Mouse (Mus musculus) CH12.LX (cell line): Measurements from ENCODE around the gene Tdrd7. TPM values are rescaled to one million over a fixed set of nuclear protein-coding genes. Genes with fewer than 3 reads are reported as not detected.

Experiments
- DNase-seq: peaks from one replicate; pipeline ENCODE4 v3.0.0-alpha.2; 2013; ENCODE audit errors: extremely low read depth
- H3K27ac ChIP-seq: 2 replicates; pipeline ENCODE4 v1.5.1; 2012; ENCODE audit warnings: low read depth, mild to moderate bottlenecking, control low read depth, moderate library complexity; ENCODE audit not compliant: insufficient read depth
- H3K27me3 ChIP-seq: replicated peaks from 2 replicates; pipeline ENCODE3; 2012; ENCODE audit warnings: inconsistent platforms
- H3K36me3 ChIP-seq, 2 experiments: replicated peaks in 1 of 2; 2 replicates each; pipeline versions ENCODE3 to v1.6.1; 2012; ENCODE audit warnings: inconsistent platforms in 1 of 2, low read length in 1 of 2, mild to moderate bottlenecking in 1 of 2, mixed read lengths in 1 of 2, moderate library complexity in 1 of 2; ENCODE audit not compliant: control insufficient read depth in 1 of 2, insufficient read depth in 1 of 2
- H3K4me1 ChIP-seq, 2 experiments: 2 replicates each; pipeline ENCODE4 v1.6.1; 2012; ENCODE audit warnings: inconsistent platforms in 1 of 2, moderate library complexity in 1 of 2; ENCODE audit not compliant: insufficient read depth in 2 of 2, control insufficient read depth in 1 of 2
- H3K4me2 ChIP-seq: 2 replicates; pipeline ENCODE4 v1.6.1; 2012; ENCODE audit warnings: low read depth, mild to moderate bottlenecking, control low read depth; ENCODE audit not compliant: poor library complexity, insufficient read depth, severe bottlenecking
- H3K4me3 ChIP-seq, 3 experiments: fragments of 150-350 bp in 1 of 3; sonication (generic) in 1 of 3; replicated peaks in 1 of 3; 2 replicates each; pipeline versions ENCODE3 to v1.5.1; 2011 to 2012; ENCODE audit warnings: low read depth in 2 of 3, low read length in 2 of 3, mild to moderate bottlenecking in 2 of 3, moderate library complexity in 2 of 3, control low read depth in 1 of 3, improper control_type of control experiment in 1 of 3, inconsistent platforms in 1 of 3, mixed read lengths in 1 of 3; ENCODE audit not compliant: poor library complexity in 1 of 3
- H3K79me2 ChIP-seq: replicated peaks from 2 replicates; pipeline ENCODE4 v1.6.1; 2012; ENCODE audit warnings: mild to moderate bottlenecking, moderate library complexity; ENCODE audit not compliant: control insufficient read depth, poor library complexity, insufficient read depth, severe bottlenecking; ENCODE audit errors: extremely low read depth
- H3K9ac ChIP-seq: 2 replicates; pipeline ENCODE4 v1.6.1; 2012; ENCODE audit warnings: low read depth, mild to moderate bottlenecking, control low read depth, moderate library complexity; ENCODE audit not compliant: insufficient read depth
- H3K9me3 ChIP-seq: replicated peaks from 2 replicates; pipeline ENCODE3; 2012; ENCODE audit warnings: low read length, inconsistent platforms, mixed read lengths
- CHD2 ChIP-seq: IDR thresholded peaks from 2 replicates; pipeline ENCODE4 v1.6.1; 2011; ENCODE audit warnings: low read length, improper control_type of control experiment
- CTCF ChIP-seq, 2 experiments: IDR thresholded peaks in 1 of 2; conservative IDR thresholded peaks in 1 of 2; 2 replicates each; pipeline ENCODE4 v1.5.1; 2011 to 2012; ENCODE audit warnings: low read depth in 2 of 2, low read length in 2 of 2, improper control_type of control experiment in 1 of 2, inconsistent platforms in 1 of 2, mild to moderate bottlenecking in 1 of 2, moderate library complexity in 1 of 2
- ELF1 ChIP-seq: IDR thresholded peaks from 2 replicates; pipeline ENCODE4 v1.6.1; 2014; ENCODE audit warnings: low read depth, mild to moderate bottlenecking, inconsistent platforms, low read length, improper control_type of control experiment
- GABPA ChIP-seq: IDR thresholded peaks from 2 replicates; pipeline ENCODE4 v1.6.1; 2012; ENCODE audit warnings: low read depth, low read length, improper control_type of control experiment, inconsistent platforms; ENCODE audit not compliant: insufficient replicate concordance
- HCFC1 ChIP-seq: IDR thresholded peaks from 2 replicates; pipeline ENCODE4 v1.6.1; 2012; ENCODE audit warnings: low read depth, mild to moderate bottlenecking, inconsistent platforms, low read length, improper control_type of control experiment
- IRF4 ChIP-seq: IDR thresholded peaks from 2 replicates; pipeline ENCODE4 v1.6.1; 2014; ENCODE audit warnings: low read depth, mild to moderate bottlenecking, inconsistent platforms, low read length, improper control_type of control experiment
- MAFK ChIP-seq: IDR thresholded peaks from 2 replicates; pipeline ENCODE4 v1.6.1; 2011; ENCODE audit warnings: low read length, improper control_type of control experiment; ENCODE audit not compliant: insufficient replicate concordance
- MXI1 ChIP-seq: IDR thresholded peaks from 2 replicates; pipeline ENCODE4 v1.6.1; 2011; ENCODE audit warnings: mild to moderate bottlenecking, low read depth, low read length, improper control_type of control experiment
- MYC ChIP-seq: IDR thresholded peaks from 2 replicates; pipeline ENCODE4 v1.6.1; 2011; ENCODE audit warnings: low read depth, mild to moderate bottlenecking, improper control_type of control experiment, low read length
- NRF1 ChIP-seq: IDR thresholded peaks from 2 replicates; pipeline ENCODE4 v1.6.1; 2014; ENCODE audit warnings: low read depth, mild to moderate bottlenecking, inconsistent platforms, low read length, improper control_type of control experiment, moderate library complexity
- PAX5 ChIP-seq: IDR thresholded peaks from 2 replicates; pipeline ENCODE4 v1.6.1; 2012; ENCODE audit warnings: low read length, inconsistent platforms, mixed read lengths
- RCOR1 ChIP-seq: conservative IDR thresholded peaks from 2 replicates; pipeline ENCODE4 v1.6.1; 2012; ENCODE audit warnings: low read depth, mild to moderate bottlenecking, inconsistent platforms, low read length, improper control_type of control experiment
- SIN3A ChIP-seq: IDR thresholded peaks from 2 replicates; pipeline ENCODE4 v1.6.1; 2012; ENCODE audit warnings: low read length, improper control_type of control experiment, inconsistent platforms
- TCF12 ChIP-seq: IDR thresholded peaks from 2 replicates; pipeline ENCODE4 v1.6.1; 2014; ENCODE audit warnings: low read depth, mild to moderate bottlenecking, inconsistent platforms, low read length, improper control_type of control experiment
- UBTF ChIP-seq: IDR thresholded peaks from 2 replicates; pipeline ENCODE4 v1.6.1; 2012; ENCODE audit warnings: low read depth, mild to moderate bottlenecking, inconsistent platforms, low read length, improper control_type of control experiment, moderate library complexity
- USF2 ChIP-seq: conservative IDR thresholded peaks from 2 replicates; pipeline ENCODE4 v1.6.1; 2011; ENCODE audit warnings: low read depth, low read length, improper control_type of control experiment
- ZC3H11A ChIP-seq: IDR thresholded peaks from 2 replicates; pipeline ENCODE4 v1.6.1; 2012; ENCODE audit warnings: low read depth, mild to moderate bottlenecking, inconsistent platforms, low read length, improper control_type of control experiment
- ZKSCAN1 ChIP-seq: IDR thresholded peaks from 2 replicates; pipeline ENCODE4 v1.6.1; 2012; ENCODE audit warnings: low read depth, inconsistent platforms, low read length, improper control_type of control experiment, borderline replicate concordance
- ZMIZ1 ChIP-seq: IDR thresholded peaks from 2 replicates; pipeline ENCODE4 v1.6.1; 2012; ENCODE audit warnings: low read depth, mild to moderate bottlenecking, inconsistent platforms, low read length, improper control_type of control experiment
- ZNF384 ChIP-seq: IDR thresholded peaks from 2 replicates; pipeline ENCODE4 v1.6.1; 2012; ENCODE audit warnings: low read depth, low read length, improper control_type of control experiment, inconsistent platforms
- dilution Hi-C: fragments of 300-500 bp; cut with MboI; formaldehyde crosslinking; loops from 2 replicates; pipeline ENCODE4 v1.14.3; 2020; ENCODE audit warnings: low sequenced_read_pairs; ENCODE audit not compliant: extremely low pct_unique_long_range_greater_than_20kb, extremely low pct_ligation_motif_present
- in situ Hi-C: fragments of 300-500 bp; cut with MboI; formaldehyde crosslinking; loops from 3 replicates; pipeline ENCODE4 v1.14.3; 2019; ENCODE audit warnings: low sequenced_read_pairs, low pct_ligation_motif_present, low pct_unique_long_range_greater_than_20kb, mixed read lengths
- polyA plus RNA-seq: library from polyadenylated mRNA; unstranded; fragments of >175 nt; gene quantifications from 2 replicates; pipeline ENCODE4 v1.2.1, GENCODE M21; 2012; ENCODE audit warnings: low read depth; ENCODE audit not compliant: insufficient read length
- total RNA-seq, 2 experiments: library from RNA; depleted of rRNA; stranded (reverse); fragments of 300-350 nt in 1 of 2; fragments of >200 nt in 1 of 2; gene quantifications; 2 replicates each; pipeline ENCODE4 v1.2.3; 2012 to 2014

Tdrd7 gene
- total and polyA plus RNA-seq, 3 experiments: 1.6 to 2.9 (median 2.7) TPM

GRCm38 (mm10) chr4:45990427-45991135 lies 25.4 kb downstream of the Tdrd7 start:
- TF ChIP-seq USF2 (no peak), ELF1 (no peak), NRF1 (no peak), PAX5 (no peak), MYC (no peak), ZKSCAN1 (no peak), UBTF (no peak), MXI1 (no peak), MAFK (no peak), SIN3A (no peak), CHD2 (no peak), HCFC1 (no peak), ZC3H11A (no peak), TCF12 (no peak), ZNF384 (no peak), CTCF (conservative IDR thresholded peaks at IDR 0.05 in 1 of 2, IDR thresholded peaks at IDR 0.05 in 1 of 2; ENCODE audit: low read depth in 2 of 2, low read length in 2 of 2) (no peak), ZMIZ1 (no peak), IRF4 (no peak), RCOR1 (no peak)
- Histone ChIP-seq H3K9me3 (no peaks in the 10 kb centered on the region), H3K4me2 (no peak overlapping the region), H3K4me3 (no peak overlapping the region), H3K4me1 (no peaks in the 10 kb centered on the region), H3K27me3 (no peaks in the 10 kb centered on the region), H3K27ac (no peak overlapping the region), H3K79me2 (no peaks in the 10 kb centered on the region), H3K9ac (no peak overlapping the region), H3K36me3 (peaks cover 0 to 11% of the 10 kb centered on the region in 2 experiments)
- dilution Hi-C loops (no loop called here), in situ Hi-C loops (no loop called here)
- no peak for DNase-seq

GRCm38 (mm10) chr4:45998536-45998935 lies 33.4 kb downstream of the Tdrd7 start:
- Histone ChIP-seq H3K4me3 (no peak overlapping the region), H3K27me3 (no peaks in the 10 kb centered on the region)
- dilution Hi-C loops: no loop called here
- TF ChIP-seq ZC3H11A (no peak), ELF1 (no peak), GABPA (no peak), HCFC1 (no peak), MAFK (no peak)
- TF ChIP-seq, all 38 proteins: peak for 0
- Histone ChIP-seq H3K4me1 (peaks cover 0 to 3% of the 10 kb centered on the region in 2 experiments; a peak in 1 of 4 replicates), H3K4me2 (no peak overlapping the region), H3K79me2 (no peaks in the 10 kb centered on the region), H3K9ac (no peak overlapping the region), H3K36me3 (no peaks in the 10 kb centered on the region), H3K27ac (no peak overlapping the region), H3K9me3 (no peaks in the 10 kb centered on the region)
- in situ Hi-C loops: no loop called here
- DNase-seq: no peak
